Mouse (Mus musculus): Measurements from ENCODE around the gene Gm8914.
"Not testable (repeated sequence)": the region's sequence is repeated elsewhere in the genome, so short reads cannot be mapped to it uniquely, and the experiment has no call there.

Gm8914 gene

DNA sequence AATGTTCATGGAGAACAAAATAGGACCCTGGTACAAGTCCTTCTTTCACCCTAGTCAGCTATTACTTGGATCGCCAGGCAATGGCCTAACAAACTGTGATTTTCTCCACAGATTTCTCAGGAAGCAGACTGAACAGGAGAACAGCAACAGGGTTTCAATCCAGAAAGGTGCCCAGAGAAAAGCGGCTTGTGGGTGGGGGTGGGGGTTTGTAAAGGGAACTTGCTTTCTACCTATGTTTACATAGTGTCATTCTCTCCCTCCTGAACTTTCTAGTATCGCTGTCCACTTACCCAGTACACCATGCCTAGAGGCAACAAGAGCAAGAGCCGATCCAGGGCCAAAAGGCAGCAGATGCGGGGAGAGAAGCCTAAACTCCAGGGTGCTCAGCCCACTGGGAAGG is at the start of gene Gm8914:
Gene Gm8914 (plus strand): TSS at position 301 of the 400 bp plus-strand sequence.
- DNase-seq = not testable (repeated sequence)

Data from kidney, adult 8-10 months (tissue).